Mouse (Mus musculus) brown adipose tissue, adult 24 weeks (tissue): Measurements from ENCODE around the gene Papolb. TPM values are rescaled to one million over a fixed set of nuclear protein-coding genes. Genes with fewer than 3 reads are reported as not detected.

ENCODE experiments used
- H3K27ac ChIP-seq: fragments of 200-500 bp; replicated peaks from 2 replicates; pipeline ENCODE4 v1.5.1; 2012; ENCODE audit warnings: low read depth, mild to moderate bottlenecking, low read length
- H3K4me1 ChIP-seq: fragments of 200-500 bp; 2 replicates; pipeline ENCODE4 v1.6.1; 2012; ENCODE audit warnings: low read length, mixed read lengths; ENCODE audit not compliant: control insufficient read depth, insufficient read depth, insufficient read length
- H3K4me3 ChIP-seq: fragments of 200-500 bp; 2 replicates; pipeline ENCODE4 v1.5.1; 2012; ENCODE audit warnings: low read depth, mild to moderate bottlenecking, low read length, moderate library complexity; ENCODE audit not compliant: insufficient read depth
- polyA plus RNA-seq: library from polyadenylated mRNA; stranded (reverse); fragments of >200 nt; gene quantifications from 2 replicates; pipeline ENCODE4 v1.2.4, GENCODE M21; 2012; ENCODE audit not compliant: missing spikeins, insufficient read depth, insufficient read length

The Papolb gene
- not detected in 2 replicates for polyA plus RNA-seq

GRCm38 (mm10) chr5:142529915-142530314 is at the start of gene Papolb:
Gene Papolb, minus strand, starts transcription at chr5:142530076.
- Histone ChIP-seq H3K27ac (no peak within 1 kb of the TSS), H3K4me3 (no peak within 1 kb of the TSS), H3K4me1 (no peaks in the 10 kb centered on the region)

DNA sequence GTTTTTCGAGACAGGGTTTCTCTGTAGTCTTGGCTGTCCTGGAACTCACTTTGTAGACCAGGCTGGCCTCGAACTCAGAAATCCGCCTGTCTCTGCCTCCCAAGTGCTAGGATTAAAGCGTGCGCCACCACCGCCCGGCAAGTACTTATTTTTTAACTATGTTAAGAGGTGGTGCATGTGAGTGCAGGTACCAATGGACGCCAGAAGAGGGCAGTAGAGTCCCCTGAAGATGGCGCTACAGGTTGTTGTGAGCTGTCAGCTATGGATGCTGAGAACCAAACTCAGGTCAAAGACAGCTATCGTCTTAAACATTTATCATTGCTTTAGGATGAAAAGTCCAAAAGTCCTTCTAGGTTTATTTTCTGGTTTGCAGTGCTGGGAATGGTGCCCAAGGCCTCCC is 48.3 kb upstream of the Papolb start:
- no peaks in the 10 kb centered on the region for H3K4me1 ChIP-seq

GRCm38 (mm10) chr5:142576832-142577231 is 47.0 kb upstream of the Papolb start:
- Histone ChIP-seq H3K27ac (no peak overlapping the region), H3K4me1 (no peaks in the 10 kb centered on the region), H3K4me3 (no peak overlapping the region)

More for the DNA sequence above, 48.3 kb upstream of the Papolb start:
- H3K4me3 ChIP-seq: no peak overlapping the region
- H3K27ac ChIP-seq: no peak overlapping the region

DNA sequence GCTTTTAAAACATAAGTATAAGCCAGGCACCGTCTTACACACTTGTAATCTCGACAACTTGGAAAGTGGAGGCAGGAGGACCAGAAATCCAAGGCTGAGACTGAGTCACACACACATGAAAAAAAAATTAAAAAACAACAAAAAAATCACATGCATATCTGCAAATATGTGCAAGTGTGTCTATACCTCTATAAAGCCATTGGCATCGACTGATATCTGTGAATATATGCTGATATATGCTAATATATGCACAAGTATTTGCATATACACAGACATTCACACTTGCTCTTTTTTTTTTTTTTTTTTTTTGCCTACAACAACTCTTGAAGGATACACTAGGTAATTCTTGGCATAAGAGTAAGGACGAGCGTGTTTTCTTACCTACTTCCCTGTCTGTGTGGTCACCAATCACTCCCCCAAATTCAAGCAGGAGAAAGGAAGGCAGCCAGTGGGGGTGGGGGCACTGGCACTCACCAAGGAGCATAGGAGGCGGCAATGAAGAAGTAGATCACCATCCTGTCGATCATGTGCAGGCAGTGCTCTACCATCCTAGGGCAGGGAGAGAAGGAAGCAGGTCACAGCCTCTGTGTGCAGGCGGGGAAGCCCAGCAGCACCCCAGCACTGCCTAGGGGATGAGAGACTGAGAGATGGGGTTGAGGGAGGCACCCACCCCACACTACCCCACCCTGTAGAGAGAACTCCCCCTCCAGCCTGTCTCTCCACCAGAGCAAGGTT is 44.6 kb upstream of the Papolb start:
- Histone ChIP-seq H3K27ac (no peak overlapping the region), H3K4me1 (no peaks in the 10 kb centered on the region; the same call in 1 of the 2 replicates), H3K4me3 (no peak overlapping the region)

GRCm38 (mm10) chr5:142564606-142565005 is 34.7 kb upstream of the Papolb start:
- Histone ChIP-seq H3K27ac (no peak overlapping the region), H3K4me1 (no peaks in the 10 kb centered on the region; the same call in 1 of the 2 replicates)

DNA sequence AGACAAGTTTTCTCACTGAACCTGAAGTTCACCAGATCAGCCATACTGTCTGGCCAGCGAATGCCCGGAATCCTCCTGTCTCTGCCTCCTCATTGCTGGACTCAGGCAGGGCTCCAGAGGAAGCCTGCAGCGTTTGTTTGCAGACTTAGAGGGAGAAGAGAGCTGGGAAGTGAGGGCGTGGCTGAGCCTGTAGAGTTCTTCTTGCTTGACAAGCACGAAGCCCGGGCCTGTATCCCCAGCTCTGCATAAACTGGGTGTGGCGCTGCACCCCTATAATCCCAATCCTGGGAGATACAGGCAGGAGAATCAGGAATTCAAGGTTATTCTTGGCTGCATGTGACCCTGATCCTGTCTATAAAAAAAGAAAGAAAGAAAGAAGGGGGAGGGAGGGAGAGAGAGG is 30.4 kb upstream of the Papolb start:
- Histone ChIP-seq H3K27ac (no peak overlapping the region), H3K4me1 (no peaks in the 10 kb centered on the region), H3K4me3 (no peak overlapping the region)

More at GRCm38 (mm10) chr5:142564606-142565005, 34.7 kb upstream of the Papolb start:
- no peak overlapping the region for H3K4me3 ChIP-seq

DNA sequence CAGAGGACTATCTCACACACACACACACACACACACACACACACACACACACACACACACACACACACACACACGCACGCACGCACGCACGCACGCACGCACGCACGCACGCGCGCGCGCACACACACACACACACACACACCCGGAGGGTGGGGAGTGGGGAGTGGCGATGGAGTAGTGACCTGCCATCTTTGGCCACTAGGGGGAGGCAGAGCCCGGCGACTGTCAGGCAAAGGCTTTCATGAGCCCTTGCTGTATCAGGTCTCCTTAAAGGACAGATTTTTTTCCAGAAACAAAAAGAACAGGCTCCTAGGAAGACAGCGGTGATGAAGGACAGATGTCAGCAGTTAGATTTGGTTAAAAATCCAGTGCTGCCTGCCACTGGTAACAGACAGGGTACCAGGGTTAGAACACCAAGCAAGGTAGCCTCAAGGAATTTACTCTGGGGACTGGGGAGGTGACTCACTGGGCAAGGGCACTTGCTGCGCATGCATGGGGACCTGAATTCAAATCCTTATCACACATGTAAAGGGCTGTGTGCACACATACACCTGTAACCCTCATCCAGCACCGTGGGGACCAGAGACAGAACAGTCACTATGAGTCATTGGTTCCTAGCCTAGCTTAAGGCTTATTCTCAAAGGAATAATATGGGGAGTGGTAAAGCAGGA is 27.7 kb upstream of the Papolb start:
- no peak overlapping the region for H3K27ac ChIP-seq
- peaks cover 8% of the 10 kb centered on the region for H3K4me1 ChIP-seq
- H3K4me3 ChIP-seq: no peak overlapping the region; the same call in 1 of the 2 replicates

GRCm38 (mm10) chr5:142556721-142557120 is 26.8 kb upstream of the Papolb start:
- Histone ChIP-seq H3K4me3 (no peak overlapping the region), H3K4me1 (peaks cover 8% of the 10 kb centered on the region), H3K27ac (no peak overlapping the region)

DNA sequence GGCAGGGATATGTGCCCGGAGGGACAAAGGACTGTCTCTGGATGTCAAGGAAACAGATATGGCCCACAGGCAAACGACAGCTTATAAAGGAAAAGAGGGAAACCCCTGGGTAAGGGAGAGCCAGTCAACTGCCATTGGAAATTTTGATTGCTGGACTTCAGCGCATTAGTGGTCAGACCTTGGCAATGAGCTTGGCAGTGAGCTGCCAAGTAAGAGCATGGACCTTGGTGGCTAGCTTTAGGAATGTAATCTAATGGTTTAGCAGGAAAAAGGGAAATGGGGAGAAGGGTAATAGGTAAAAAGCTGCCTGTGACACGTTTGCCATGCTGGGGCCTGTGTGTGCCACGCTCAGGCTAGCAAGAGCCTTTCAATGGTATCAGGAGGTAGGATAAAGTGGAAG is 26.0 kb upstream of the Papolb start:
- Histone ChIP-seq H3K4me1 (peaks cover 8% of the 10 kb centered on the region), H3K27ac (peak overlapping the region; percentile 85), H3K4me3 (no peak overlapping the region)

DNA sequence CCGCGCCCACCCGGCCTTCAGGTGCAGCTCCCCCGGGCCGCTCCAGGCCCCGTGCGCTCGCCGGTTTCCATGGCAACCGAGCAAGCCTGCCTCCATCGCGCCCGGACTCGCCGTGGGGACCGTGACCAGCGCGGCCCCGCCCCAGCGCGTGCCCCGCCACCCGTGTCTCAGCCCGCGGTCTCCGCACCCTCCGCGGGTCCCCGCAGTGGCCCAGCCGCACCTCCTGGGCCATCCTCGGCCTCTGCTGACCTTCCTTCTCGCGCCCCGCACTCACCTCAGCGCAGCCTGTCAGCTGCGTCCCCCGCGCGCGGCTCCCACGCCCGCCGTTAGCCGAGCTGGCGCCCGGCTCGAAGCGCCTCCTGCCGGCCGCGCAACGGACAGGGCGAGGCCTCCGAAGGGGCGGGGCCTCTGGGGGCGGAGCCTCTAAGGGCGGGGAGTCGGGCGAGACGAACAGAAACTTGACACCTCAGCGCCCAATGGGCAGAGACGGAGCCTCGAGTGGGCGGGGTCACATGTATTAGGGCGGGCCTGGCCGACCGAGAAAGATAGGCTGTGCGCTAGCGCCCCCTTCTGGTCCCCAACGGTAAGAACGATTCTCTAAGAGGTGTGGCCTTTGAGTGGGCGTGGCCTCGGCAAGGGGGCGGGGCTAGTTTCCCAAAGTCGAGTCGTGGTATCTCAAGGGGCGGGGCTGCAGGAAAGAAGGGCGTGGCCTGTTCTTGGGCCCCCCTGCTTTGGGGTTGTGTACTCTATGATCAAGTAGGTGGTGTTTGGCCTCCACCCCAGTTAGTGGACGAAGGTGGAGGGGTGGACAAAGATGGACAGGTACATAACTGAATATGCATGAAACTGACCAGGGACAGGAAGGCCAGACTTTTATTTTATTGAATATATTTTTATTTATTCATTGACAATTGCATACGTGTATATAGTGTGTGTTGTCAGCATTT is 21.1 kb upstream of the Papolb start, which contains the start of gene Radil:
TSS of gene Radil (minus strand) at position 393 of the 947 bp plus-strand sequence.
- Histone ChIP-seq H3K27ac (peak within 1 kb of the TSS; percentile 60; the same call in 1 of the 2 replicates), H3K4me3 (peak within 1 kb of the TSS; percentile 76), H3K4me1 (peaks cover 8% of the 10 kb centered on the region)

DNA sequence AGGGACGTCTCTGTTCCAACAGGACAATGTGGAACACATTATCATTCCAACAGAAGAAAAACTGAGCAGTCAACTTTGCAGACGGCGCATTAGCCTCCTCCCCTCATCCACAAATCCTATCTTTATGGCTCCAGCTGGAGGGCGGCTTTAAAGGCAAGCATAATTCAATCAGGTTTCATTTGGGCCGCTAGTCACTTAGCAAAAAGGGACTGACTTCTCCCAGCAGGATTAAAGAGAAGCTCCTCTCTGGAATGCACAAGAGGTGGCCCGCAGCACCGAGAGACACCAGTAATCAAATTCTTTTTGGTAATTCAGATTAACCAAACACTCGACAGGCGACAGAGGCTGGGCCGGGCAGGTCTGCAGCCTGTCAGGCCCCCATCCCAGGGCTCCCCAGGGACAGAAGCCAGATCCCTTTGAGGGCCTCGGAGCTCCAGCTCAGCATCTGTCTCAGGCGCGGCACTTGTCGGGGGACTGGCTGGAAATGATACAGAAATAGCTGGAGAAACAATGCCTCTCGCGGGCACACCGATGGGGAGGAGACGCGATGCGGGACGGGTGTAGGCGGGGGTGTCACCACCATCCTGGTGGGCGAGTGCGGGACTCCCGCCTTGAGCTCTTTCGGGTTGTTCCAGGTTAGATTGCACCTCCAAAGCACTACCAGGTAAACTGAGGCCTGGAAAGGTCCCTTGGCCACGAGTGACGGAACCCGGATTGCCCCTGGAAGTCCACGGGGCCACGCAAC is 20.3 kb upstream of the Papolb start:
- H3K4me1 ChIP-seq: peaks cover 8% of the 10 kb centered on the region
- H3K27ac ChIP-seq: peak overlapping the region; percentile 60; the same call in 1 of the 2 replicates
- H3K4me3 ChIP-seq: peak overlapping the region; percentile 76

DNA sequence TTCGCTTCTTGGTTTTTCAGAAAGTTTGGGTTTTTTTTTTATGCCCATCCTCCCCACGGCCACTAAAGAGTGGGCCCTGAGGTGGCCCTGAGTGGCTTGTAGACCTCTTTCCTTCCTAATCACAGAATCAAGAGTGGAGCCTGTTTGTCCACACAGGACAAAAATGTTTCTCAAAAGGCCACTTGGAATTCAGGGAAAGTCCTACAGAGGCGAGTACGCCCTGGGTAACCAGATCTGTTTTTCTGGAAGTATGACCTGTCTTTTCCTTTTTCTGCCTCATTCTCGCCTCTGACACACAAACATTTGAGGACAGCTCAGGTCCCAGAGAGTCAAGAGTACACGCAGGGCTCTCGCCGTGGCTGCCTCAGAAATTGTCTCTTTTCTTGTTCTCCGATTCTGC is 19.6 kb upstream of the Papolb start:
- Histone ChIP-seq H3K27ac (peak overlapping the region; percentile 60), H3K4me3 (peak overlapping the region; percentile 76), H3K4me1 (peaks cover 3% of the 10 kb centered on the region)

- Histone ChIP-seq H3K4me3 (no peak overlapping the region), H3K4me1 (no peaks in the 10 kb centered on the region), H3K27ac (no peak overlapping the region)
These were observed 17.2 kb upstream of the Papolb start for GRCm38 (mm10) chr5:142547066-142547465.

DNA sequence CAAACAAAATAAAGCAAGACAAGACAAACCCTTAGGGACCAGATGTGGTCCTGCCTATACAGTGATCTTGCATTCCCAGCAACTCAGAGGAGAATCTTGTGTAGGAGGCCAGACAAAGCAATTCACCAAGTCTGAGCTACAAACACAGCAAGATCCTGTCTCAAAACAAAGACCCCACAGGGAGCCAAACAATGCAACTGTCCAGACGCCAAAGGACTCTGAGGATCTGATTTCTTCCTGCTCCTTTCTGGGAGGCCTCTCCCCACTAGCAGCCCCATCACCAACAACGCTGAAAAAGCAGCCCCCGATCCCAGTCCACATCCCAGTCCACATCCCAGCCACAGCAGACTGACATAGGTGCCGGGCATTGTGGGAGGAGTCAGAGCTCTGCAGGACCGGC is 16.5 kb upstream of the Papolb start:
- H3K4me1 ChIP-seq: no peaks in the 10 kb centered on the region
- H3K4me3 ChIP-seq: no peak overlapping the region
- no peak overlapping the region for H3K27ac ChIP-seq
